Comparison of ENCODE assay signal across 11 mouse cellular contexts in the genomic region with DNA sequence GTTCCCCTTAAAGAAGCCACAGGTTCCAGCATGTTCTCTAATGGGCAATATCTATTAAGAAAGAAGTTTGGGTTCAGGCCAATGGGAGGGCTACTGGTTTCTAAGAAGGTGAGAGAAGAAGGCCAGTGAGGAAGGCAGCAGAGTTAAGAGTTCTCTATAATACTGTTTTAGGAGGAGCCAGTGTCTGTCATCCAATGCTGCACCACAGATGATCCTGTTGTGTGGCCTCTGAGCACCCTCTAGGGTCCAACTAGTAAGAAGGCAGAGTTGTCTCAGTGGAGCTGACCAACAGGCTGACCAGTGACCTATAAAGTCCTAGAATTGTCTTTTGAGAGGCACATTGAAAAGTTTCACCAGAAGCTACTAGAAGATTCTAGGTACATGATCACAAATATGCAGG.
DNase-seq lines count a peak whose midpoint lies in the region; ATAC-seq and TF ChIP-seq lines count a peak whose summit lies in the region.
"Had no signal": no experiment of that assay in that cellular context is flagged by ENCODE, and none has a peak within 500 bp of the region (broad histone marks: within the 10 kb centered on the region; RNA-seq: fewer than 3 reads in every experiment).

No protein-coding gene starts in this region.

- no peak overlapping the region for H3K27ac ChIP-seq in cerebellum, adult 2 months (ENCODE audit: insufficient read depth, low read length)
- H3K27ac ChIP-seq in kidney, adult 2 months (ENCODE audit: insufficient read depth, low read depth, low read length) = no peak overlapping the region
- H3K27ac ChIP-seq: forebrain, embryonic 12.5 days; limb, embryonic 13.5 days had no signal

- H3K36me3 ChIP-seq in kidney, adult 2 months (ENCODE audit: control insufficient read depth, insufficient read depth, low read length) = no peaks in the 10 kb centered on the region
- H3K36me3 ChIP-seq: forebrain, embryonic 12.5 days; limb, embryonic 13.5 days had no signal

- no peak for DNase-seq in cerebellum, adult 2 months
- no peak for DNase-seq in cerebellum, adult 9-11 months
- peak; percentile 66 for DNase-seq in kidney, adult 2 months
- no peak for DNase-seq in kidney, adult 11 months
- DNase-seq in Patski (ENCODE audit: low read depth, low spot score) = no peak
- DNase-seq in kidney, postnatal 4 days = peak; percentile 13 to 34
- no peak for DNase-seq in testis, postnatal 10 days (ENCODE audit: low spot score)
- no peak for DNase-seq in layer of hippocampus, adult 9-11 months
- DNase-seq: retina, postnatal 1 day had no signal

- TF ChIP-seq POLR2A in cerebellum, adult 2 months (IDR thresholded peaks at IDR 0.05; ENCODE audit: borderline replicate concordance, insufficient read depth, low read length) = no peak
- TF ChIP-seq POLR2A in kidney, adult 2 months (IDR thresholded peaks at IDR 0.05; ENCODE audit: low read depth, low read length) = no peak

- H3K4me1 ChIP-seq in cerebellum, adult 2 months (ENCODE audit: control insufficient read depth, insufficient read depth, low read length) = no peaks in the 10 kb centered on the region
- no peaks in the 10 kb centered on the region for H3K4me1 ChIP-seq in kidney, adult 2 months (ENCODE audit: control insufficient read depth, insufficient read depth, low read length)
- H3K4me1 ChIP-seq: forebrain, embryonic 12.5 days; limb, embryonic 13.5 days had no signal

- H3K4me3 ChIP-seq in cerebellum, adult 2 months (replicated peaks; ENCODE audit: insufficient read depth, low read depth, low read length) = no peak overlapping the region
- no peak overlapping the region for H3K4me3 ChIP-seq in kidney, adult 2 months (ENCODE audit: insufficient read depth, low read depth, low read length)
- H3K4me3 ChIP-seq: forebrain, embryonic 12.5 days; limb, embryonic 13.5 days had no signal

- CTCF ChIA-PET in Patski (lab: Charles Lee) = no interaction called here

- ATAC-seq in Patski = no peak

- in situ Hi-C loops in Patski (cut with MboI; ENCODE audit: low pct_unique_long_range_greater_than_20kb) = no loop called here

- TF ChIP-seq CTCF in cerebellum, adult 2 months (IDR thresholded peaks at IDR 0.05; ENCODE audit: borderline replicate concordance, insufficient read depth, low read depth, low read length) = peak; percentile 22; the same call in 1 of the 2 replicates
- TF ChIP-seq CTCF in kidney, adult 2 months (conservative IDR thresholded peaks at IDR 0.05; ENCODE audit: insufficient read depth, insufficient read length, low read depth, low read length) = peak; percentile 54
- peak; percentile 26 for TF ChIP-seq CTCF in Patski (IDR thresholded peaks at IDR 0.05)

- H3K27me3 ChIP-seq in cerebellum, adult 2 months (ENCODE audit: control insufficient read depth, insufficient read depth, low read length) = no peaks in the 10 kb centered on the region
- no peaks in the 10 kb centered on the region for H3K27me3 ChIP-seq in kidney, adult 2 months (replicated peaks; ENCODE audit: control insufficient read depth, insufficient read depth, low read length)
- no peaks in the 10 kb centered on the region for H3K27me3 ChIP-seq in Patski
- H3K27me3 ChIP-seq: forebrain, embryonic 12.5 days; limb, embryonic 13.5 days had no signal

- POLR2A ChIA-PET in Patski (lab: Charles Lee) = no interaction called here

Comparison
In these comparisons a context has a peak if more than half of its experiments do, and no peak if none do; other contexts are left out.
1. DNase-seq: peak in kidney, adult 2 months (single experiment) and kidney, postnatal 4 days (2 of 2); none in cerebellum, adult 2 months (0 of 2), cerebellum, adult 9-11 months (single experiment), kidney, adult 11 months (single experiment), Patski (single experiment), testis, postnatal 10 days (single experiment) and layer of hippocampus, adult 9-11 months (single experiment).
2. Peak in every context shown above with its lines, with median percentiles within 50 percentile points of each other: CTCF ChIP-seq.